Mouse (Mus musculus) hindbrain, embryonic 13.5 days (tissue): ENCODE results near the gene Adh1. TPM values are rescaled to one million over a fixed set of nuclear protein-coding genes. Genes with fewer than 3 reads are reported as not detected.

Source experiments
- ATAC-seq: fragments of 200-750 bp; cut with Nextera tagmentation; 2 replicates; pipeline ENCODE4 v1.8.0; 2017; ENCODE audit warnings: moderate TSS enrichment; ENCODE audit not compliant: low FRiP score
- H3K27ac ChIP-seq: fragments of 300-500 bp; sonication (generic); 2 replicates; pipeline ENCODE4 v1.5.1; 2015; ENCODE audit warnings: inconsistent platforms, mild to moderate bottlenecking, moderate library complexity
- H3K27me3 ChIP-seq: fragments of 300-500 bp; sonication (generic); 2 replicates; pipeline ENCODE4 v1.6.1; 2015; ENCODE audit warnings: mild to moderate bottlenecking, inconsistent platforms
- H3K36me3 ChIP-seq: fragments of 300-500 bp; sonication (generic); 2 replicates; pipeline ENCODE4 v1.6.1; 2015; ENCODE audit warnings: mild to moderate bottlenecking, inconsistent platforms
- H3K4me1 ChIP-seq: fragments of 300-500 bp; sonication (generic); replicated peaks from 2 replicates; pipeline ENCODE4 v1.6.1; 2015; ENCODE audit warnings: inconsistent platforms
- H3K4me2 ChIP-seq: fragments of 300-500 bp; sonication (generic); 2 replicates; pipeline ENCODE4 v1.6.1; 2015; ENCODE audit warnings: inconsistent platforms, mild to moderate bottlenecking, moderate library complexity
- H3K4me3 ChIP-seq: fragments of 300-500 bp; sonication (generic); 2 replicates; pipeline ENCODE4 v1.5.1; 2015; ENCODE audit warnings: mild to moderate bottlenecking, inconsistent platforms
- H3K9ac ChIP-seq: fragments of 300-500 bp; sonication (generic); 2 replicates; pipeline ENCODE4 v1.6.1; 2015; ENCODE audit warnings: mild to moderate bottlenecking, inconsistent platforms
- H3K9me3 ChIP-seq: fragments of 300-500 bp; sonication (generic); 2 replicates; pipeline ENCODE4 v1.6.1; 2016; ENCODE audit warnings: inconsistent platforms
- WGBS: fragments of 180-500 bp; shearing (Covaris S2); methylation state at CpG from one replicate; pipeline ENCODE4 v1.1.7; 2015; 5-methylcytosine and 5-hydroxymethylcytosine counted together
- polyA plus RNA-seq: library from polyadenylated mRNA; unstranded; fragments of >200 nt; fragmentation: Nextera tagmentation; extraction: Ambion mirVana; gene quantifications from 2 replicates; pipeline ENCODE4 v1.2.1, GENCODE M21; 2015

Adh1 gene
- polyA plus RNA-seq, 1 experiment from 2014 or later = 1.4 TPM

- H3K27ac ChIP-seq = no peak overlapping the region
- no peak for ATAC-seq
- H3K4me2 ChIP-seq = no peak overlapping the region
- H3K36me3 ChIP-seq = no peaks in the 10 kb centered on the region
- WGBS = 31% methylated on average over 1 of the region's 1 CpGs
- H3K4me1 ChIP-seq = no peaks in the 10 kb centered on the region
- H3K9me3 ChIP-seq = no peaks in the 10 kb centered on the region
- H3K9ac ChIP-seq = no peak overlapping the region
- H3K4me3 ChIP-seq = no peak overlapping the region
- no peaks in the 10 kb centered on the region for H3K27me3 ChIP-seq
Observed at GRCm38 (mm10) chr3:138270507-138270906, 9.7 kb downstream of the Adh1 start.

- no peaks in the 10 kb centered on the region for H3K36me3 ChIP-seq
- WGBS = 97% methylated on average over 2 of the region's 2 CpGs
- H3K9ac ChIP-seq = no peak overlapping the region
- H3K27ac ChIP-seq = no peak overlapping the region
- H3K9me3 ChIP-seq = no peaks in the 10 kb centered on the region
- H3K4me1 ChIP-seq = no peaks in the 10 kb centered on the region
- no peak overlapping the region for H3K4me3 ChIP-seq
- ATAC-seq = no peak
- H3K27me3 ChIP-seq = no peaks in the 10 kb centered on the region
- H3K4me2 ChIP-seq = no peak overlapping the region
Observed at GRCm38 (mm10) chr3:138271297-138271696, 10.5 kb downstream of the Adh1 start.

GRCm38 (mm10) chr3:138273080-138273479, 12.3 kb downstream of the Adh1 start:
- Histone ChIP-seq H3K27me3 (no peaks in the 10 kb centered on the region), H3K4me3 (no peak overlapping the region), H3K4me1 (no peaks in the 10 kb centered on the region), H3K36me3 (no peaks in the 10 kb centered on the region), H3K27ac (no peak overlapping the region), H3K9ac (no peak overlapping the region), H3K4me2 (no peak overlapping the region), H3K9me3 (no peaks in the 10 kb centered on the region)
- WGBS = 95% methylated on average over 7 of the region's 7 CpGs
- ATAC-seq = no peak

GRCm38 (mm10) chr3:138275100-138275499, 14.3 kb downstream of the Adh1 start:
- 96% methylated on average over 3 of the region's 3 CpGs for WGBS
- ATAC-seq = no peak
- Histone ChIP-seq H3K36me3 (no peaks in the 10 kb centered on the region), H3K27me3 (no peaks in the 10 kb centered on the region), H3K4me1 (no peaks in the 10 kb centered on the region), H3K27ac (no peak overlapping the region), H3K9me3 (no peaks in the 10 kb centered on the region), H3K9ac (no peak overlapping the region), H3K4me2 (no peak overlapping the region), H3K4me3 (no peak overlapping the region)

- no peaks in the 10 kb centered on the region for H3K27me3 ChIP-seq
- H3K9me3 ChIP-seq = no peaks in the 10 kb centered on the region
- H3K9ac ChIP-seq = no peak overlapping the region
- no peak overlapping the region for H3K4me3 ChIP-seq
- no peaks in the 10 kb centered on the region for H3K36me3 ChIP-seq
- ATAC-seq = no peak
- H3K4me2 ChIP-seq = no peak overlapping the region
- no peaks in the 10 kb centered on the region for H3K4me1 ChIP-seq
- no peak overlapping the region for H3K27ac ChIP-seq
- WGBS = 66% methylated on average over 9 of the region's 9 CpGs
Observed at GRCm38 (mm10) chr3:138282556-138282955, 21.8 kb downstream of the Adh1 start.

- Histone ChIP-seq H3K36me3 (no peaks in the 10 kb centered on the region), H3K4me3 (no peak overlapping the region), H3K4me1 (no peaks in the 10 kb centered on the region), H3K9me3 (no peaks in the 10 kb centered on the region), H3K27me3 (no peaks in the 10 kb centered on the region), H3K4me2 (no peak overlapping the region), H3K9ac (no peak overlapping the region), H3K27ac (no peak overlapping the region)
- ATAC-seq = no peak
- 92% methylated on average over 1 of the region's 1 CpGs for WGBS
Observed at GRCm38 (mm10) chr3:138283831-138284230, 23.0 kb downstream of the Adh1 start.

GRCm38 (mm10) chr3:138285986-138286385, 25.2 kb downstream of the Adh1 start:
- Histone ChIP-seq H3K4me2 (no peak overlapping the region), H3K36me3 (no peaks in the 10 kb centered on the region), H3K4me1 (no peaks in the 10 kb centered on the region), H3K9ac (no peak overlapping the region), H3K27me3 (no peaks in the 10 kb centered on the region), H3K9me3 (no peaks in the 10 kb centered on the region), H3K4me3 (no peak overlapping the region), H3K27ac (no peak overlapping the region)
- ATAC-seq = no peak
- WGBS = 91% methylated on average over 7 of the region's 7 CpGs

GRCm38 (mm10) chr3:138287686-138288085, 26.9 kb downstream of the Adh1 start:
- 91% methylated on average over 4 of the region's 4 CpGs for WGBS
- Histone ChIP-seq H3K4me2 (no peak overlapping the region), H3K4me3 (no peak overlapping the region)

GRCm38 (mm10) chr3:138290672-138291071, 29.9 kb downstream of the Adh1 start:
- WGBS = 34% methylated on average over 2 of the region's 2 CpGs
- Histone ChIP-seq H3K9ac (no peak overlapping the region), H3K27me3 (no peaks in the 10 kb centered on the region), H3K4me3 (no peak overlapping the region), H3K27ac (no peak overlapping the region), H3K9me3 (no peaks in the 10 kb centered on the region), H3K36me3 (no peaks in the 10 kb centered on the region), H3K4me1 (no peaks in the 10 kb centered on the region), H3K4me2 (no peak overlapping the region)
- ATAC-seq = no peak

More at GRCm38 (mm10) chr3:138287686-138288085, 26.9 kb downstream of the Adh1 start:
- ATAC-seq = no peak
- Histone ChIP-seq H3K4me1 (no peaks in the 10 kb centered on the region), H3K9me3 (no peaks in the 10 kb centered on the region), H3K36me3 (no peaks in the 10 kb centered on the region), H3K9ac (no peak overlapping the region), H3K27ac (no peak overlapping the region), H3K27me3 (no peaks in the 10 kb centered on the region)

- no peaks in the 10 kb centered on the region for H3K27me3 ChIP-seq
- H3K9ac ChIP-seq = no peak overlapping the region
- no peaks in the 10 kb centered on the region for H3K9me3 ChIP-seq
- no peak overlapping the region for H3K27ac ChIP-seq
- H3K4me3 ChIP-seq = no peak overlapping the region
- ATAC-seq = no peak
- H3K4me1 ChIP-seq = no peaks in the 10 kb centered on the region
- WGBS = 93% methylated on average over 4 of the region's 4 CpGs
- no peaks in the 10 kb centered on the region for H3K36me3 ChIP-seq
- H3K4me2 ChIP-seq = no peak overlapping the region
Observed at GRCm38 (mm10) chr3:138291529-138292117, 30.8 kb downstream of the Adh1 start.

- H3K27ac ChIP-seq = no peak overlapping the region
- H3K4me1 ChIP-seq = no peaks in the 10 kb centered on the region
- H3K27me3 ChIP-seq = no peaks in the 10 kb centered on the region
- no peak for ATAC-seq
- no peak overlapping the region for H3K4me3 ChIP-seq
- no peak overlapping the region for H3K4me2 ChIP-seq
- H3K9me3 ChIP-seq = peaks cover 12% of the 10 kb centered on the region; the same call in 1 of the 2 replicates
- 91% methylated on average over 7 of the region's 7 CpGs for WGBS
- H3K9ac ChIP-seq = no peak overlapping the region
- H3K36me3 ChIP-seq = no peaks in the 10 kb centered on the region
Observed at GRCm38 (mm10) chr3:138293298-138293895, 32.6 kb downstream of the Adh1 start.

- WGBS = 95% methylated on average over 9 of the region's 9 CpGs
Observed at GRCm38 (mm10) chr3:138300130-138300529, 39.3 kb downstream of the Adh1 start.

GRCm38 (mm10) chr3:138302676-138303075, 41.9 kb downstream of the Adh1 start:
- peaks cover 4% of the 10 kb centered on the region; the same call in 1 of the 2 replicates for H3K4me1 ChIP-seq
- H3K4me2 ChIP-seq = no peak overlapping the region
- no peaks in the 10 kb centered on the region for H3K27me3 ChIP-seq
- H3K36me3 ChIP-seq = no peaks in the 10 kb centered on the region
- WGBS = 57% methylated on average over 4 of the region's 4 CpGs
- peaks cover 8% of the 10 kb centered on the region; the same call in 1 of the 2 replicates for H3K9me3 ChIP-seq
- H3K4me3 ChIP-seq = no peak overlapping the region
- no peak overlapping the region for H3K9ac ChIP-seq
- H3K27ac ChIP-seq = no peak overlapping the region
- ATAC-seq = no peak

More at GRCm38 (mm10) chr3:138300130-138300529, 39.3 kb downstream of the Adh1 start:
- no peak overlapping the region for H3K4me3 ChIP-seq
- H3K27me3 ChIP-seq = no peaks in the 10 kb centered on the region
- H3K4me1 ChIP-seq = no peaks in the 10 kb centered on the region
- no peak overlapping the region for H3K4me2 ChIP-seq
- H3K9me3 ChIP-seq = peaks cover 14% of the 10 kb centered on the region; the same call in 1 of the 2 replicates
- ATAC-seq = no peak
- H3K9ac ChIP-seq = no peak overlapping the region
- H3K27ac ChIP-seq = no peak overlapping the region
- no peaks in the 10 kb centered on the region for H3K36me3 ChIP-seq
